Mouse (Mus musculus) testis, postnatal 10 days (tissue): ENCODE data around the gene Acta1.
A peak's percentile ranks its signal among the peaks of the same experiment; 100 is the strongest.

Experiments
- DNase-seq: peaks from one replicate; pipeline ENCODE4 v3.0.0; 2021; ENCODE audit warnings: low spot score

Acta1 gene

DNA sequence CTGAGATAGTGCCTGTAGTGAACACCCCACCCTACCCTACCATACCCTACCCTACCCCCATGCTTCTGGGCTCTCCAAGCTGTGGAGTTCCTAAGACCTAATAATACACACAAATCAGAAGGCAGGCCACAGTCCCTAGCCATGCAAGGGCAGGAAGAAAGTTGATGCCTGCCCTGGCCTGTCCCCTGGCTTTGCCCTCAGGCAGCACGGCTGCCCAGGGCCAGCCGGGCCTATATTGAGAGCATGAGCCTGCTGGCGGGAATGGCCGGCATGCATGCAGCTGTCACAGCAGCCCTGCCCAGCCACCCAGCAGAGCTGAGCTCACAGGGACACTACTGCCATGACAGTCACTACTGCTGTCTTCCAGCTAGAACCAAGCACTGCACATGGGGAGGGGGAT lies 11.5 kb downstream of the Acta1 start:
- DNase-seq: no peak

GRCm38 (mm10) chr8:123882412-123882811 lies 12.1 kb downstream of the Acta1 start:
- DNase-seq: no peak

DNA sequence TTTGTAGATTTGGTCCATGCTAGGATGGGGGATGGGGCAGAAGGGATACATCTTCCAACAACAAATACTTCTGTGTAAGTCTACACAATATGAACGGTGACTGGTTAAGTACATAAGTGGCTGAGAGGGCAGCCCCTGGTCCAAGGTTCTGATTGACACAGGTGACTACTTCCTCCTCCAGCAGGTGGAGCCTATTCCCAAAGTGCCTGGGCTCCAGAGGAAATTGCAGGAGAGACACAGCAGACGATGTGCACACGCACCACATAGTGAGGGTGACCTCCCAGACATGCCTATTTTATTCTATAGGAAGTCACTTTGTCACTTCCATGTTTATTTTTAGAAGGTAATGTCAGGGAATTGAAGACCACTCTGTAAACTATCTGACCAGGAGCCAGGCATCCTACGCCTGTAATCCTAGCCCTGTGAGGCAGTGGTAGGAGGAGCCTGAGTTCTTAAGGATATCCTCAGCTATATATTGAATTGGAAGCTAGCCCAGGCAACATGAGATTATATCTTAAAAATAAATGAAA lies 13.7 kb downstream of the Acta1 start:
- no peak for DNase-seq

- no peak for DNase-seq
Measured at GRCm38 (mm10) chr8:123880271-123880670, 14.3 kb downstream of the Acta1 start.

GRCm38 (mm10) chr8:123877865-123878264 lies 16.7 kb downstream of the Acta1 start:
- DNase-seq: no peak

DNA sequence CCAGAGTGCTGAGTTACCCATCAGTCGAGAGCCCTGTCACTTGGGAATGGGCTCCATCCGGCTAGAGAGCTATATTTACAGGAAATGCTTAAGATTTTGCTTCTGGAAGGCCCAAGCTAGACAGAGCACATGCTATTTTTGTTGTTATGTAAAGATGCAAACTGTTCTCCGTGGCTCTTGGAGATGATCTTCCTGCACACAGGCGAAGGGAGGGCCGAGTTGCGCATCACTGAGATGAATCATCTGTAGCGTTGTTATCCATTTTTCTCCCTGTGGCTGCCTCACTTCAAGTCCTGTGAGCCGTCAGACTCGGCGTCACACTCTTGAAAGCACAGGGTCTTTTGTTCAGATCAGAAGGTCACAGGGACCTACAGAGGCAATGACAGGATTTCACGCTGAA lies 20.2 kb downstream of the Acta1 start:
- DNase-seq: no peak

DNA sequence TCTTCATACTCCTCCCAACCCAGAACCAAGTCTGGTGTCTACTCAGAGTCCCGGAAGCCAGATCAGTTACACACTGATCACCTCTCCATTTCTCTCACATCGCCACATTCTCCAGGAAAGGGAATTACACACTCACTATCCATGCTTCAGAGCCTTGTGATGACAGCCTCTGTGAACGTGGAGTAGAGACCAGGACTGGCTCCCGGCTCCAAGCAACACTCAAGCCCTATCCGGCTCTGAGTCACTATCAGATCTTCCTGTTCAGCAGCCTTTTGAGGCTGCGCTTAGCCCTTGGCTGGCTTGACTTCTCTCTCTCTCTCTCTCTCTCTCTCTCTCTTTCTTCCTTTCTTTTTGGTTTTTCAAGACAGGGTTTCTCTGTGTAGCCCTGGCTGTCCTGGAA lies 21.2 kb downstream of the Acta1 start:
- DNase-seq: no peak

GRCm38 (mm10) chr8:123872048-123872447 lies 22.5 kb downstream of the Acta1 start:
- DNase-seq: no peak

DNA sequence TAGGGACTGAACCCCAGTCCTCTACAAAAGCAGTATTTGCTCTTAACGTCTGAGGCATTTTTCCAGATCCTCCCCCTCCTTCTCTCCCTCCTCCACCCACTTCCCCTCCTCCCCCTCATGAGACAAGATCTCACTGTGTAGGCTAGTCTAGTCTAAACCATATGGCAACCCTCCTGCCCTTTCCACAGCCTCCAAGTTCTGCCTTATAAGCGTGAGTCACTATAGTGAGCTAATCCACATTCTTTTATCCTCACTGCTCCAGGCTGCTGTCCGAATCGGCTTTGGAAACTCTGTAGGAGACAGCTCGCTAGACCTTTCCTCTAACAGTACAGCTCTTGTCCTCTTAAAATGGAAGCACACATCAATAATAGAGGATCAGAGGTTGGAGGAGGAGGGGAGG lies 27.6 kb downstream of the Acta1 start:
- DNase-seq: no peak

- no peak for DNase-seq
Measured at GRCm38 (mm10) chr8:123865786-123866185, 28.8 kb downstream of the Acta1 start.

GRCm38 (mm10) chr8:123860386-123860785 lies 34.2 kb downstream of the Acta1 start:
- no peak for DNase-seq

- DNase-seq: peak; percentile 65
Measured at GRCm38 (mm10) chr8:123859648-123860259, 34.8 kb downstream of the Acta1 start, which contains the start of gene Ccsap. Ccsap (minus strand) TSS chr8:123860209.

GRCm38 (mm10) chr8:123858941-123859647 lies 35.5 kb downstream of the Acta1 start:
- DNase-seq: peak; percentile 96

DNA sequence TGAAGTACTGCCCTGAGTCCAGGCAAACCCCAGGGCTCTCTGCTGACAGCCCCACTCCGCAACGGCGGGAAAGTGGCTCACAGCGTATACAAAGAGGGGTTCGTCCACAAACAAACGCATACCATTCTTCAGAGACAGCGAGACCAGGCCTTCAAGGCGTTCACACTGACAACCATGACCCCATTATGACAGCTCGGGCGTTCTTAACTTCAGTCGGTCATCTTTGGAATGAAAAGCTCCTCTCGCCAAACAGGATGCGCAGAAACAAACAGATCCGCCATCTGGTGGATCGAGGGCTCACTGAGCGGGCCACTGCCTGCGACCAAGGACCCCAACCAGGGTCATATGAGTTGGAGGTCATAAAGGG lies 36.0 kb downstream of the Acta1 start:
- no peak for DNase-seq

GRCm38 (mm10) chr8:123857361-123857760 lies 37.2 kb downstream of the Acta1 start:
- no peak for DNase-seq

DNA sequence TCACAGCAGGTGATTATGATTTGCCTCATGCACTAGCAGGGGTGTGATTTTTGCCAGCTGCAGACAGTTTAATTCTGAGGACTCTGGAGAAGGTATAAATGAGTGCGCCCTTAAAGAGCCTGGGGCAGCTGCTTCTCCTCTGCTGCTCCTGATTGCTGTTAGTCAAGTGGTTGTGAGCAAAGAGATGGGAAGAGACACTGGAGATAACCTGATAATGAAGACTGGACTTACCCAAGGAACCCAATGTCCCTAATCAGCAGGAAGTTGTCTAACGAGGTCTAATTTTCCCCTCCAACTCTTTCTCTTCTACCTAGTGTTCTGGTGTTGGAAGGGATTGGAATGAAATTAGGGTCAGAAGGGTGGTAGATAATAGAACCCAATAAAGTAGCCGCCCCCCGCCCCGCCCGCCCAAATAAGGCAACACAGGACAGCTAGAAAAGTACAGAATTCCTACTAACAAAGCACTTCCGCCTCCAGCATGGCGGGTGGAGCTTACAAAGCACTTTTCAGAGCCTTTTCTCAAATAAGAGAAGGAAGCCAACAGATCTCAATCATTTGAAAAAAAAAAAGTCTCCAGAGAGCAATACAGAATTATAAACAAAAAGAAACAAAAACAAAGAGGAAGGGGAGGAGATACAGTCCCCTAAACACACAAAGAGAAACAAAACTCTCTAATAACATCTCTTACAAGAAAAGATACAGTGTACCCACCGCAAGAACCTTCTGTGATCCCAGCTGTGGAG lies 39.6 kb downstream of the Acta1 start:
- no peak for DNase-seq

GRCm38 (mm10) chr8:123854252-123854651 lies 40.3 kb downstream of the Acta1 start:
- no peak for DNase-seq

DNA sequence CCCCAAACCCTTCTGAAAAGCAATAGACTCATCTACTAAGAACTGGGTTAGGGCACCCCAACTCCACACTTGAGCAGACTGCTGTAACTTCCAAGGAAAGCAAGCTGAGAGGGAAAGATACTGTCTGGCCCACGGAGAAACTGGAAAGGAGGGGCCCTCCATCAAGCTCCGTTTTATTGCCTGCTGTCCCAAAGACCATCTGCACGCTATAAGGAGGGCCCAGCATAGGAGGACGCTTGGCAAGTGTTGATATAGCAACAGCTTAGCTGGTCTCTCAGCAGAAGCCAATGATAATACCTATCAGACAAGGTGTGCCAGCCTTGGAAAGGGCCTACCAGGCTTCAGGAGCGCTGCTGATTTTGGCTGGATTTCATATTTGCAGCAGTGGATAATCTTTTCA lies 43.0 kb downstream of the Acta1 start:
- DNase-seq: no peak

DNA sequence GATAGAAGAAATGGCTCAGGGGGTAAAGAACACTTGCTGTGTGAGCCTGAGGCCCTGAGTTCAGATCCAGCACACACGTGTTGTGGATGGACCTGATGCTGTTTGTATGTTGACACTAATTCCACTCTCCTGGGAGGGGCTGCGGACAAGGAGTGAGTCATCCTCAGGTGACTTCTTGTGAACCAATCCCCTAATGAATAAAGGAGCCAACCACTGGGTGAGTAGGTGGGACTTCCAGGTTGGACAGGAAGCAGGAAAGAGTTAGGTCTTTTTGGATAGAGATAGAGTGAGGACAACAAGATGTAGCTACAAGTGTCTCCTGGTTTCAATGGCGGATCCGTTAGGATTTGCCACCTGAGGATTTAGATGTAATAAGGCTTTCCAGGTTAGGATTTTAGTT lies 45.2 kb downstream of the Acta1 start:
- DNase-seq: no peak

DNA sequence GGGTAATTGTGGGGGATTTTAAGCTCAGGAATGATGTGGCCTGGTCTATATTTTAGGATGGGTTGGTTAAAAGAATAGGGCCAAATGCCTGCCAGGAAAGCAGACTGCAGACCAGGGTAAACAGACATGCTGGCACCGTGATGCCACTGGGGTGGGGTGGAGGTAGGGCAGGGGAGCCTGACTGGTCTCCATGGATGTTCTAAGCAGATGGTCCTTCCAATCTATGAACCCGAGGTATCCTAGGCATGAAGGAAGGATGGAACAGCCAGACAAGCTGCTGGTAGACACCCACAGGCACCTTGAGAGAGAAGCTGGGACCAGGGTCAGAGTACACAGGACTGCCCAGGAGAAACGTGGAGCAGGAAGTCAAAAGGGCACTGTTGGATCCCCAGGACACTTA lies 47.0 kb downstream of the Acta1 start:
- no peak for DNase-seq

- DNase-seq: no peak
Measured at GRCm38 (mm10) chr8:123846509-123846908, 48.0 kb downstream of the Acta1 start.

GRCm38 (mm10) chr8:123845991-123846390 lies 48.6 kb downstream of the Acta1 start:
- DNase-seq: no peak

DNA sequence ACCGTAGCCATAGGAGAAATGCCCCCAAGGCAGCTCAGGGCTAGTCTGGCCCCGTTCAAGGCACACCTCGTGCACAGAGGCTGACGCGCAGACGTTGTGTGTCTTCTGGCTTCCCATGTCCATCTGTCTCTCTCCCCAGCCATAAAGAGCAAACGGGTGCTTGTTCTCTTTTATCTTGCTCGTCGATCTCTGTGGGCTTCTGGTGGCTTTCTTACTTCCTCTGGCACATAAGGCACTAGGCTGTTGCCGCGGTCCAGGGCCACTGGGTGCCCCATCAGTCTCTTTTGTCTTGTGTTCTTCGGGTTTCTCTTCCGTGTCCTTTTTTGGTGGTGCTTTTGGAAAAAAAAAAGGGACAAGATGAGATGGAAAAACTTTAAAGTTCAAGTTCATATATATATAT lies 49.4 kb downstream of the Acta1 start:
- no peak for DNase-seq
